Mouse (Mus musculus) olfactory bulb, adult 2 months (tissue): Measurements from ENCODE around the gene Bace1. TPM values are rescaled to one million over a fixed set of nuclear protein-coding genes. Genes with fewer than 3 reads are reported as not detected.
"Not testable (repeated sequence)": the region's sequence is repeated elsewhere in the genome, so short reads cannot be mapped to it uniquely, and the experiment has no call there.

Experiments used
- H3K27ac ChIP-seq: fragments of 200-500 bp; 2 replicates; pipeline ENCODE4 v1.5.1; 2012; ENCODE audit warnings: low read depth, low read length; ENCODE audit not compliant: insufficient read depth
- H3K4me1 ChIP-seq: fragments of 200-500 bp; 2 replicates; pipeline ENCODE4 v1.6.1; 2012; ENCODE audit warnings: low read length; ENCODE audit not compliant: control insufficient read depth, insufficient read depth
- H3K4me3 ChIP-seq: fragments of 200-500 bp; 2 replicates; pipeline ENCODE4 v1.5.1; 2012; ENCODE audit warnings: mild to moderate bottlenecking, low read depth, low read length, moderate library complexity; ENCODE audit not compliant: insufficient read depth
- CTCF ChIP-seq: fragments of 200-500 bp; IDR thresholded peaks from 2 replicates; pipeline ENCODE4 v1.5.1; 2012; ENCODE audit warnings: low read depth, mild to moderate bottlenecking, low read length, moderate library complexity; ENCODE audit not compliant: insufficient read depth
- POLR2A ChIP-seq: fragments of 200-500 bp; IDR thresholded peaks from 2 replicates; pipeline ENCODE4 v1.6.1; 2012; ENCODE audit warnings: mild to moderate bottlenecking, low read depth, low read length, moderate library complexity; ENCODE audit not compliant: insufficient read depth
- WGBS: fragments of 180-500 bp; shearing (Covaris S2); methylation state at CpG from one replicate; pipeline ENCODE4 v1.1.7; 2018; 5-methylcytosine and 5-hydroxymethylcytosine counted together
- polyA plus RNA-seq: library from polyadenylated mRNA; stranded (reverse); fragments of >200 nt; gene quantifications from 2 replicates; pipeline ENCODE4 v1.2.4, GENCODE M21; 2012; ENCODE audit warnings: low replicate concordance; ENCODE audit not compliant: missing spikeins, insufficient read depth, insufficient read length

The Bace1 gene
- polyA plus RNA-seq, 1 experiment, result not detected

GRCm38 (mm10) chr9:45843007-45843406 is 4.6 kb downstream of the Bace1 start:
- TF ChIP-seq CTCF, result no peak
- no peak for TF ChIP-seq POLR2A
- peaks cover 29% of the 10 kb centered on the region for H3K4me1 ChIP-seq
- no peak overlapping the region for H3K4me3 ChIP-seq
- 70% methylated on average over 5 of the region's 5 CpGs for WGBS
- H3K27ac ChIP-seq, result no peak overlapping the region

GRCm38 (mm10) chr9:45843780-45844179 is 5.4 kb downstream of the Bace1 start:
- Histone ChIP-seq H3K4me1 (peaks cover 33% of the 10 kb centered on the region), H3K4me3 (no peak overlapping the region), H3K27ac (no peak overlapping the region)
- WGBS, result 34% methylated on average over 1 of the region's 1 CpGs
- TF ChIP-seq POLR2A (no peak), CTCF (no peak)

GRCm38 (mm10) chr9:45845541-45845940 is 7.2 kb downstream of the Bace1 start:
- peaks cover 39% of the 10 kb centered on the region for H3K4me1 ChIP-seq
- no peak for TF ChIP-seq CTCF
- no peak for TF ChIP-seq POLR2A
- 58% methylated on average over 3 of the region's 3 CpGs for whole genome bisulfite sequencing
- H3K4me3 ChIP-seq, result no peak overlapping the region
- H3K27ac ChIP-seq, result no peak overlapping the region; the same call in 1 of the 2 replicates

GRCm38 (mm10) chr9:45846176-45846575 is 7.8 kb downstream of the Bace1 start:
- peaks cover 41% of the 10 kb centered on the region for H3K4me1 ChIP-seq
- H3K4me3 ChIP-seq, H3K27ac ChIP-seq: not testable (repeated sequence)
- WGBS, result 64% methylated on average over 2 of the region's 2 CpGs

- no peak overlapping the region for H3K4me3 ChIP-seq
- H3K27ac ChIP-seq, result no peak overlapping the region
- no peak for TF ChIP-seq CTCF
- TF ChIP-seq POLR2A, result no peak
- WGBS, result 91% methylated on average over 5 of the region's 5 CpGs
- H3K4me1 ChIP-seq, result peaks cover 39% of the 10 kb centered on the region
Measured at GRCm38 (mm10) chr9:45846891-45847460, 8.6 kb downstream of the Bace1 start.

GRCm38 (mm10) chr9:45849528-45850408 is 11.4 kb downstream of the Bace1 start:
- H3K4me1 ChIP-seq, result peaks cover 34% of the 10 kb centered on the region
- WGBS, result 17% methylated on average over 9 of the region's 9 CpGs
- no peak overlapping the region for H3K4me3 ChIP-seq
- peak overlapping the region; percentile 75 for H3K27ac ChIP-seq
- TF ChIP-seq POLR2A (no peak), CTCF (no peak)

- peak overlapping the region; percentile 75; the same call in 1 of the 2 replicates for H3K27ac ChIP-seq
Measured at GRCm38 (mm10) chr9:45850528-45851155, 12.3 kb downstream of the Bace1 start.

GRCm38 (mm10) chr9:45851330-45851729 is 12.9 kb downstream of the Bace1 start:
- 69% methylated on average over 5 of the region's 5 CpGs for WGBS
- Histone ChIP-seq H3K4me1 (peaks cover 28% of the 10 kb centered on the region), H3K4me3 (no peak overlapping the region), H3K27ac (no peak overlapping the region)
- TF ChIP-seq CTCF (no peak), POLR2A (no peak)

More at GRCm38 (mm10) chr9:45850528-45851155, 12.3 kb downstream of the Bace1 start:
- Histone ChIP-seq H3K4me1 (peaks cover 28% of the 10 kb centered on the region), H3K4me3 (no peak overlapping the region)
- TF ChIP-seq POLR2A (no peak), CTCF (no peak)
- 59% methylated on average over 8 of the region's 8 CpGs for WGBS

GRCm38 (mm10) chr9:45851776-45852175 is 13.4 kb downstream of the Bace1 start:
- WGBS, result 91% methylated on average over 2 of the region's 2 CpGs
- H3K4me1 ChIP-seq, result peaks cover 28% of the 10 kb centered on the region
- H3K4me3 ChIP-seq, result no peak overlapping the region
- TF ChIP-seq POLR2A (no peak), CTCF (no peak)
- H3K27ac ChIP-seq, result no peak overlapping the region
